10 mouse cellular contexts compared by ENCODE assay signal in the genomic region with DNA sequence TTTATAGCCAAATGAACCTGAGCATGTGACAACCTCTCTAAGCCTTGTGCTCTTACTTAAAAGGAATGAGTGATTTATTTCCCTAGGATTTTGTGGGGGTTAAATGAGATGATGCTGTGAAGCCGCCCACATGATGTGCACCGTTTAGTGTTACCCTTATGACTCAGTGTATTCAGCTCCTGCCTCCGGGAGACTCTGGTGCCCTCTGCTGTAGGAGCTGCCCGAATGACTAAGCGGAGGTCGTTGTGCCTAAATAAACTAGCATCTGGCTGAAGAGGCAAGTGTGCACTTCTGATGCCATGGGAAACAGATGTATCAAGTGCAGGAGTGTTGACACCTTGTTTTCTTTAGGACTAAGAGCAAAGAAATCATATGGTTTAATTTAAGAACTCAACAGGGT. TPM values are rescaled to one million over a fixed set of nuclear protein-coding genes. Genes with fewer than 3 reads are reported as not detected.
A peak's percentile ranks its signal among the peaks of the same experiment; 100 is the strongest.
DNase-seq lines count a peak whose midpoint lies in the region; ATAC-seq lines count a peak whose summit lies in the region.
"Had no signal": no experiment of that assay in that cellular context is flagged by ENCODE, and none has a peak within 500 bp of the region (broad histone marks: within the 10 kb centered on the region; RNA-seq: fewer than 3 reads in every experiment).

No protein-coding gene starts in this region.

- peak; percentile 19 for DNase-seq in heart, adult 8-10 months (ENCODE audit: low spot score)
- peak; percentile 50 for DNase-seq in 416B (ENCODE audit: low read depth)
- peak; percentile 37 for DNase-seq in ZHBTc4 (ENCODE audit: low read depth, low spot score)
- peak; percentile 43 to 44 for DNase-seq in left cerebral cortex, postnatal 14 days (ENCODE audit: low spot score in 2 of 2)
- DNase-seq in B cell, adult 2 months = no peak
- no peak for DNase-seq in thymus, postnatal 4 days

- no peak for ATAC-seq in heart, embryonic 11.5 days (replicated peaks; ENCODE audit: insufficient number of reproducible peaks, low FRiP score, low TSS enrichment)
- ATAC-seq in midbrain, embryonic 16.5 days = no peak

- intact Hi-C loops in left cerebral cortex, postnatal 14 days (cut with DNase I) = no loop called here

- no peaks in the 10 kb centered on the region for H3K36me3 ChIP-seq in heart, embryonic 11.5 days (ENCODE audit: control insufficient read depth, insufficient read depth, low read length)
- no peaks in the 10 kb centered on the region for H3K36me3 ChIP-seq in midbrain, embryonic 16.5 days (ENCODE audit: control insufficient read depth, insufficient read depth, low read length)

- no peak overlapping the region for H3K9ac ChIP-seq in heart, embryonic 11.5 days (ENCODE audit: low read depth, low read length)
- no peak overlapping the region for H3K9ac ChIP-seq in midbrain, embryonic 16.5 days (ENCODE audit: low read depth, low read length)

- no peaks in the 10 kb centered on the region for H3K9me3 ChIP-seq in heart, embryonic 11.5 days (replicated peaks; ENCODE audit: control insufficient read depth, low read length)
- H3K9me3 ChIP-seq in midbrain, embryonic 16.5 days (replicated peaks; ENCODE audit: control insufficient read depth, low read length, poor library complexity, severe bottlenecking) = no peaks in the 10 kb centered on the region

- 53% methylated on average over 6 of the region's 6 CpGs for WGBS in heart, embryonic 11.5 days (ENCODE audit: insufficient replicate concordance)
- WGBS in midbrain, embryonic 16.5 days = 57% methylated on average over 6 of the region's 6 CpGs

- H3K4me3 ChIP-seq in heart, embryonic 11.5 days (ENCODE audit: low read depth, low read length) = no peak overlapping the region
- no peak overlapping the region for H3K4me3 ChIP-seq in midbrain, embryonic 16.5 days (ENCODE audit: low read depth, low read length)
- H3K4me3 ChIP-seq: erythroblast, embryonic 14.5 days had no signal

- H3K4me1 ChIP-seq in heart, embryonic 11.5 days (ENCODE audit: control insufficient read depth, insufficient read depth, low read length) = no peaks in the 10 kb centered on the region; the same call in 1 of the 2 replicates
- H3K4me1 ChIP-seq in midbrain, embryonic 16.5 days (ENCODE audit: control insufficient read depth, insufficient read depth, low read length) = no peaks in the 10 kb centered on the region

- H3K27ac ChIP-seq in heart, embryonic 11.5 days (ENCODE audit: low read depth, low read length) = no peak overlapping the region
- no peak overlapping the region for H3K27ac ChIP-seq in midbrain, embryonic 16.5 days (ENCODE audit: low read length)

- H3K27me3 ChIP-seq in heart, embryonic 11.5 days (ENCODE audit: control insufficient read depth, insufficient read depth, low read length) = no peaks in the 10 kb centered on the region
- no peaks in the 10 kb centered on the region for H3K27me3 ChIP-seq in midbrain, embryonic 16.5 days (ENCODE audit: control insufficient read depth, insufficient read depth, low read depth, low read length)

- no peak overlapping the region for H3K4me2 ChIP-seq in heart, embryonic 11.5 days
- H3K4me2 ChIP-seq in midbrain, embryonic 16.5 days (ENCODE audit: low read length) = no peak overlapping the region

RNA-seq across cellular contexts. Expression of a gene that starts 18.1 kb away (rescaled TPM):
- 100 to 1,000 TPM; 162 to 263 (median 197) TPM for total RNA-seq in heart, adult 8-10 months (2022)
- polyA plus RNA-seq in heart, embryonic 11.5 days (2014; fragmentation: Nextera tagmentation; extraction: Ambion mirVana) = 84.7 and 88.8 TPM in 2 replicates
- total RNA-seq in left cerebral cortex, postnatal 14 days (2021) = 10 to 100 TPM; 73.9 to 77.1 TPM
- polyA plus RNA-seq in midbrain, embryonic 16.5 days (2015; fragmentation: Nextera tagmentation; extraction: Ambion mirVana) = 49.1 and 51.7 TPM in 2 replicates

RNA-seq across cellular contexts. Expression of a gene that starts 56.2 kb away (rescaled TPM):
- total RNA-seq in heart, adult 8-10 months (2022) = not detected
- 0.20 and 0.72 TPM in 2 replicates for polyA plus RNA-seq in heart, embryonic 11.5 days (2014; fragmentation: Nextera tagmentation; extraction: Ambion mirVana)
- not detected for total RNA-seq in left cerebral cortex, postnatal 14 days (2021)
- polyA plus RNA-seq in midbrain, embryonic 16.5 days (2015; fragmentation: Nextera tagmentation; extraction: Ambion mirVana) = 0.19 and 0.34 TPM in 2 replicates
- polyA plus RNA-seq: erythroblast, embryonic 14.5 days; large intestine, adult 2 months had no signal

Comparison
In these comparisons a context has a peak if more than half of its experiments do, and no peak if none do; other contexts are left out.
1. DNase-seq: peak in heart, adult 8-10 months (single experiment), 416B (single experiment), ZHBTc4 (single experiment) and left cerebral cortex, postnatal 14 days (2 of 2); none in B cell, adult 2 months (0 of 2) and thymus, postnatal 4 days (single experiment).